Mouse (Mus musculus) subcutaneous adipose tissue, adult 2 months (tissue): ENCODE results near the gene Olfr26. TPM values are rescaled to one million over a fixed set of nuclear protein-coding genes. Genes with fewer than 3 reads are reported as not detected.

Experiments used
- polyA plus RNA-seq: library from polyadenylated mRNA; depleted of rRNA; stranded (reverse); fragments of >200 nt; gene quantifications from 2 replicates; pipeline ENCODE4 v1.2.3, GENCODE M21; 2012; ENCODE audit warnings: low replicate concordance; rRNA removed

The Olfr26 gene
- polyA plus RNA-seq = not detected in 2 replicates

DNA sequence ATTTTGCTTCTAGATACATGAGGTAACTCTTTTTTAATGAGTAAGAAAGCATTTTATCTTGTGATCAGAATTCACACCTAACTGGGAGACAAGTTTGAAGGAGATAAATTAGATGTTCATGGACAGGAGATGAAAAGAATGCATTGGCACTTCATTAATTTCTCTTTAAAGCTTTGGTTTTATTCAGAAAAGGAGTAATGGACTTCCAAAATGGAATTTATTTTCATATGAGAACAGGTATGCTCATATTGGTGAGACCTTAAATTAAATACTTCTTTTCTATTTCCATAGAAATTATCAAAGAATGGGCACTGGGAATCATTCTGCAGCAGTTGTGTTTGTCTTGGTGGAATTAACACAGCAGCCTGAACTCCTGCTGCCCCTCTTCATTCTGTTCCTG, at the start of gene Olfr26:
Gene Olfr26, plus strand, starts transcription at position 301 of the 400 bp plus-strand sequence.

DNA sequence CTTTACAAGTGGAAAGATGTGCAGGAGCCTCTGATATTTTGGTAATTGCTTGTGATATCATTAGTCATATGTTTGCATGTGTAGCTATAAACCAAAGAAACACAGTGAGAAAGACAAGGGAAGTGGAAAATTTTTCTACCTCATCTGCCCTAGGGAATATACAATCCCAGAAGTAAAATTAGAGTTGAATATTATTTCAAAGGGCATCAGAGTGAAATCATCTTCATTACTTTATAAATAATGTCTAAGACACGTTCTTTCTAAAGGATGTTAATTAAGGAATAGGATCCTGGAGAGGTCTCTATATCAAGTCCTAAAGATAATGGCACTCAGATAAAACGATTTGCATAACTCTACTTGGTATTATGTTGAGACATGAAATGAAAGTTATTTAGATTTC, 40.5 kb upstream of the Olfr26 start, which contains the start of gene Olfr922:
Gene Olfr922, plus strand, starts transcription at position 301 of the 400 bp plus-strand sequence.

GRCm38 (mm10) chr9:38826245-38826644, 28.6 kb upstream of the Olfr26 start, which contains the start of gene Olfr923:
Gene Olfr923, plus strand, starts transcription at chr9:38826545.

GRCm38 (mm10) chr9:38844149-38844548, 10.7 kb upstream of the Olfr26 start, which contains the start of gene Olfr924:
Gene Olfr924, plus strand, starts transcription at chr9:38844449.

GRCm38 (mm10) chr9:38876826-38877225, 22.0 kb downstream of the Olfr26 start, which contains the start of gene Olfr926:
Gene Olfr926, plus strand, starts transcription at chr9:38877126.

Other genes with a start within 250 kb of the Olfr26 start
- gene Olfr914, start 250.0 kb upstream of the Olfr26 start, polyA plus RNA-seq = not detected in 2 replicates
- not detected in 2 replicates for gene Olfr916, start 195.2 kb upstream of the Olfr26 start, polyA plus RNA-seq
- gene Olfr917, start 189.2 kb upstream of the Olfr26 start, polyA plus RNA-seq = not detected in 2 replicates
- gene Olfr918, start 180.5 kb upstream of the Olfr26 start, polyA plus RNA-seq = not detected in 2 replicates
- not detected in 2 replicates for gene Olfr919, start 151.4 kb upstream of the Olfr26 start, polyA plus RNA-seq
- gene Vwa5a, start 136.8 kb upstream of the Olfr26 start, polyA plus RNA-seq = 29.9 and 35.9 TPM in 2 replicates
- 0.21 and 0.32 TPM in 2 replicates for gene Olfr920, start 102.8 kb upstream of the Olfr26 start, polyA plus RNA-seq
- gene Olfr921, start 82.0 kb upstream of the Olfr26 start, polyA plus RNA-seq = not detected in 2 replicates
- gene Olfr922, start 40.4 kb upstream of the Olfr26 start, polyA plus RNA-seq = not detected in 2 replicates
- gene Olfr923, start 28.5 kb upstream of the Olfr26 start, polyA plus RNA-seq = not detected in 2 replicates
- not detected in 2 replicates for gene Olfr924, start 10.6 kb upstream of the Olfr26 start, polyA plus RNA-seq
- gene Olfr926, start 22.1 kb downstream of the Olfr26 start, polyA plus RNA-seq = not detected in 2 replicates
- gene Olfr930, start 74.7 kb downstream of the Olfr26 start, polyA plus RNA-seq = not detected in 2 replicates
- gene Olfr933, start 117.3 kb downstream of the Olfr26 start, polyA plus RNA-seq = not detected in 2 replicates
- not detected in 2 replicates for gene Olfr934, start 133.3 kb downstream of the Olfr26 start, polyA plus RNA-seq
- gene Olfr935, start 144.6 kb downstream of the Olfr26 start, polyA plus RNA-seq = not detected in 2 replicates
- not detected in 2 replicates for gene Olfr146, start 168.3 kb downstream of the Olfr26 start, polyA plus RNA-seq
- not detected in 2 replicates for gene Olfr937, start 209.9 kb downstream of the Olfr26 start, polyA plus RNA-seq
- not detected in 2 replicates for gene Olfr938, start 223.8 kb downstream of the Olfr26 start, polyA plus RNA-seq